Mouse (Mus musculus) intestine, embryonic 16.5 days (tissue): ENCODE data around the gene Vmn2r84. TPM values are rescaled to one million over a fixed set of nuclear protein-coding genes. Genes with fewer than 3 reads are reported as not detected.
A peak's percentile ranks its signal among the peaks of the same experiment; 100 is the strongest.
"Not testable (repeated sequence)": the region's sequence is repeated elsewhere in the genome, so short reads cannot be mapped to it uniquely, and the experiment has no call there.

Experiments
- ATAC-seq: fragments of 200-750 bp; cut with Nextera tagmentation; 2 replicates; pipeline ENCODE4 v1.8.0; 2017; ENCODE audit warnings: moderate TSS enrichment, moderate library complexity
- H3K27ac ChIP-seq: fragments of 300-500 bp; sonication (generic); 2 replicates; pipeline ENCODE4 v1.5.1; 2014; ENCODE audit warnings: mild to moderate bottlenecking, low read length
- H3K27me3 ChIP-seq: fragments of 300-500 bp; sonication (generic); replicated peaks from 2 replicates; pipeline ENCODE4 v1.6.1; 2014; ENCODE audit warnings: low read length, control low read depth, mixed read lengths; ENCODE audit not compliant: control insufficient read depth, insufficient read depth
- H3K36me3 ChIP-seq: fragments of 300-500 bp; sonication (generic); 2 replicates; pipeline ENCODE4 v1.6.1; 2014; ENCODE audit warnings: low read length, control low read depth; ENCODE audit not compliant: control insufficient read depth, insufficient read depth
- H3K4me1 ChIP-seq: fragments of 300-500 bp; sonication (generic); 2 replicates; pipeline ENCODE4 v1.6.1; 2014; ENCODE audit warnings: low read length, control low read depth, mixed read lengths; ENCODE audit not compliant: control insufficient read depth, insufficient read depth
- H3K4me2 ChIP-seq: fragments of 300-500 bp; sonication (generic); 2 replicates; pipeline ENCODE4 v1.6.1; 2014; ENCODE audit warnings: low read depth, low read length, control low read depth
- H3K4me3 ChIP-seq: fragments of 300-500 bp; sonication (generic); 2 replicates; pipeline ENCODE4 v1.5.1; 2014; ENCODE audit warnings: mild to moderate bottlenecking, low read length
- H3K9ac ChIP-seq: fragments of 300-500 bp; sonication (generic); 2 replicates; pipeline ENCODE4 v1.6.1; 2014; ENCODE audit warnings: low read depth, low read length
- H3K9me3 ChIP-seq: fragments of 300-500 bp; sonication (generic); 2 replicates; pipeline ENCODE4 v1.6.1; 2016; ENCODE audit warnings: low read length, control low read depth; ENCODE audit not compliant: control insufficient read depth
- WGBS: fragments of 180-500 bp; shearing (Covaris S2); extraction: QIAGEN DNeasy Blood & Tissue Kit; methylation state at CpG from one replicate; pipeline ENCODE4 v1.1.7; 2014; 5-methylcytosine and 5-hydroxymethylcytosine counted together
- polyA plus RNA-seq: library from polyadenylated mRNA; unstranded; fragments of >200 nt; fragmentation: Nextera tagmentation; extraction: Ambion mirVana; gene quantifications from 2 replicates; pipeline ENCODE4 v1.2.1, GENCODE M21; 2015

The Vmn2r84 gene
- 0.01 TPM in 1 of 2 replicates, not detected in the other for polyA plus RNA-seq

DNA sequence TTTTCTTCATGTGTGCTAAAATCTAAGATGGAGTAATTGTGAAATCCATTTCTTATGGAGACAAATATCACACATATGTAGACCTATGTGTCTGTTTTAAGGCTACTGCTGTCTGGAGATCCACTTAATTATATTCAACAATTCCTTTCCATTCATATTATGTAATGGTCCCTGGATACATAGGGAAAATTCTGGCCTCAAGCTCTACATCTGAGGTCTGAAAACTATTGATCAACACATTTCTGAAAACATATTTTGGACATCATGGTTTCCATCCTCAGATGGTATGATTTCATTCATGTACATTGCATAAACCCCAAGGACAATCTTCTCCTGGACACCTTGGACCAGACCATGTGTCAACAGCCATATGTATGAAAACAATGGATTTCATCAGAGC, at the start of gene Vmn2r84:
Vmn2r84 (minus strand) TSS at position 101 of the 400 bp plus-strand sequence.
- H3K4me3 ChIP-seq = no peak within 1 kb of the TSS
- ATAC-seq = no peak
- H3K27me3 ChIP-seq = no peaks in the 10 kb centered on the region
- no peaks in the 10 kb centered on the region for H3K4me1 ChIP-seq
- H3K36me3 ChIP-seq = no peaks in the 10 kb centered on the region
- no peak within 1 kb of the TSS for H3K9ac ChIP-seq
- H3K9me3 ChIP-seq = no peaks in the 10 kb centered on the region
- H3K4me2 ChIP-seq = no peak within 1 kb of the TSS
- H3K27ac ChIP-seq = no peak within 1 kb of the TSS

DNA sequence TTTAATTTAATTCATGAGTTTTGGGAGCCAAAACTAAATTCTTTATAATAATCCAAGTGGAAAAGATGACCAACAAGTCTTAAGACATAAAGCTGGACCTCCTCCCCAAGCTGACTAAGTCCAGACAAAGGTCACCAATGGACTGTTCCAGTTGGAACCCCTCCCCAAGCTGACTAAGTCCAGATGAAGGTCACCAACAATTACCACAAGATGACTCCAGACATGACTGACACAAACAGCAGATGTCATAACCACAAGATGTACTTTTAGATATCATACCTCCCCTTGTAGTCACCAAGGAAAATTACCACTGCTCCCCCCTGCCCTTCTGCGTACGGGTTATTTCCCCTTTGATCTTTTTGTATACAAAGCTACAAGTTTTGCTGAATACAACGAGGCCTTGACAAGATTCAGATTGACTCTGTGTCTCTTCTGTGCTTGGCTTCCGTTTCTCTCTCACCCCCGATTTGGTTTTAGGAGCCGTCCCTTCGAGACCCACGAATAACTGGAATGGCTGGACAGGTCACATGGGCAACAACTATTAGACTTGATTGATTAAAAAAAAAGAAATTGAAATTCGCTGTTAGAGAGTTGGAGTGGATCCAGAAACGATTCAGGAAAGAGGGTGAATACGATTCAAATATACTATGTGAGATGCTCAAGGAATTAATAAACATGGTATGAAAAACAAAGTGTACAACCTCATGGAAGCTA, 40.2 kb upstream of the Vmn2r84 start:
- not testable (repeated sequence) for H3K9ac ChIP-seq, H3K4me1 ChIP-seq, H3K4me2 ChIP-seq, H3K9me3 ChIP-seq, H3K4me3 ChIP-seq, ATAC-seq, H3K27ac ChIP-seq, H3K27me3 ChIP-seq, H3K36me3 ChIP-seq
- 88% methylated on average over 11 of the region's 11 CpGs for WGBS

DNA sequence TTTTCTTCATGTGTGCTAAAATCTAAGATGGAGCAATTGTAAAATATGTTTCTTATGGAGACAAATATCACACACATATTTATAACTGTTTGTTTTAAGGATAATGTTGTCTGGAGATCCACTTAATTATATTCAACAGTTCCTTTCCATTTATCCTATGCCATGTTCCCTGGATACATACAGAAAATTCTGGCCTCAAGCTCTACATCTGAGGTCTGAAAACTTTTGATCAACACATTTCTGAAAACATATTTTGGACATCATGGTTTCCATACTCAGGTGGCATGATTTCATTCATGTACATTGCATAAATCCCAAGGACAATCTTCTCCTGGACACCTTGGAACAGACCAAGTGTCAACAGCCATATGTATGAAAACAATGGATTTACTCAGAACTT, 35.5 kb upstream of the Vmn2r84 start, which contains the start of gene Vmn2r85:
Vmn2r85 (minus strand) TSS at position 101 of the 400 bp plus-strand sequence.
- not testable (repeated sequence) for H3K4me2 ChIP-seq, H3K4me3 ChIP-seq, H3K27me3 ChIP-seq, H3K9ac ChIP-seq, ATAC-seq, H3K27ac ChIP-seq, H3K9me3 ChIP-seq, H3K36me3 ChIP-seq, H3K4me1 ChIP-seq

DNA sequence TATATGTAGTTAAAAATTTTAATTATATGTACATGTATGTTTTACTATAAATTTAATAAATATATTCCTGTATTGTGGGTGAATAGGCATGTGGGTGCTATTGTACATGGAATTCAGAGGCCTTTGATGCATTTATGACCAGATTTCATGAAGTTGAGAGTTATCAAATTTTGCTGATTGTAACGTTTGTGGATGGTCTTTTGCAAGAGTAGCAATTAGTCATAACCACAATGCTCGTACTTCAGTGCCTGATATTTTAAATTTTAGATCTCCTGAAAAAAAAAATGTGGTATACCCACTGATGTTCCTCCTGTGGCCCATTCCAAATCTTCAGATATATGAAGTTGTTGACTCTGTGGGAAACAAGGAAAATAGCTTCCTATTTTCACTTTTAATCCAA, 28.2 kb upstream of the Vmn2r84 start:
- H3K9me3 ChIP-seq, H3K27ac ChIP-seq, H3K4me2 ChIP-seq, H3K9ac ChIP-seq, H3K27me3 ChIP-seq, H3K4me1 ChIP-seq, H3K4me3 ChIP-seq, H3K36me3 ChIP-seq, ATAC-seq: not testable (repeated sequence)
- WGBS = 67% methylated on average over 2 of the region's 2 CpGs

DNA sequence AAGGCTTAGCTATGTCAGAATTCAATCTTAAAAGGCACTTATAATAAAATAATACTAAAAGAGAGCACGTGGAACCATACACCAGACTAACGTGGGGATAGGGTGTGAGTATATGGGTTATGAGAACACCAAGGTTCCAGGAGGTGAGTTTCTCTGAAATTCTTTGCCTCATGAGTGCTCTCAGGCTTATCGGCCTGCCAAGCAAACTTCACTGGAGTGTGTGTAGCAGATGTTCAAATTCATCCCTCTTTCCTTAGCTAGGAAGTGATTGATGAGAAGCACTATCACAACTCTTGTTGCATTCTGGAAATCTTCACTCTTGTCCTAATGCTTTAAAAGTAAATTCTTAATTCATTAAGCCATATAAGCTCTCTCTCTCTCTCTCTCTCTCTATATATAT, 26.3 kb upstream of the Vmn2r84 start:
- Histone ChIP-seq H3K9ac (no peak overlapping the region), H3K4me2 (no peak overlapping the region), H3K27ac (no peak overlapping the region), H3K4me1 (no peaks in the 10 kb centered on the region), H3K9me3 (no peaks in the 10 kb centered on the region), H3K27me3 (no peaks in the 10 kb centered on the region), H3K36me3 (no peaks in the 10 kb centered on the region), H3K4me3 (no peak overlapping the region)
- no peak for ATAC-seq
- WGBS = 80% methylated on average over 3 of the region's 3 CpGs

DNA sequence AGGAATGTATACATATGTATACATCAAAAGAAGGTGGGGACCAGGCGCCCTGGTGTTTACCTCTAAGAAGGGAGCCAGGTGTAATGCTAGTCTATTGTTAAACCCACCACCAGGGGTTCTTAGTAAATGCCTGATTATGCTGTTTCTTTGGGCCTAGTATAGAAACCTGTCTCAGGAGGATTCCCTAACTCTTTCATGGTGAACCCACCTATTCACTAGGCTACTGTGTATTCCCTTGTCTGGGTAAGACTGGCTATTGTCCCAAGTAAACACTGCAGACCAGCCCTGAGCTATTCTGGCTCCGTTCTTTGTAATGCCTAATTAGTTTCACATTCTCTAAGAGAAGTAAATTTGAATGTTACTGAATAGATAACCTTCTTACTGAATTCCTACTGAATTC, 25.8 kb upstream of the Vmn2r84 start:
- not testable (repeated sequence) for H3K4me3 ChIP-seq, H3K4me2 ChIP-seq, H3K36me3 ChIP-seq, H3K9me3 ChIP-seq, H3K4me1 ChIP-seq, H3K9ac ChIP-seq, ATAC-seq, H3K27ac ChIP-seq, H3K27me3 ChIP-seq
- 63% methylated on average over 2 of the region's 2 CpGs for WGBS

DNA sequence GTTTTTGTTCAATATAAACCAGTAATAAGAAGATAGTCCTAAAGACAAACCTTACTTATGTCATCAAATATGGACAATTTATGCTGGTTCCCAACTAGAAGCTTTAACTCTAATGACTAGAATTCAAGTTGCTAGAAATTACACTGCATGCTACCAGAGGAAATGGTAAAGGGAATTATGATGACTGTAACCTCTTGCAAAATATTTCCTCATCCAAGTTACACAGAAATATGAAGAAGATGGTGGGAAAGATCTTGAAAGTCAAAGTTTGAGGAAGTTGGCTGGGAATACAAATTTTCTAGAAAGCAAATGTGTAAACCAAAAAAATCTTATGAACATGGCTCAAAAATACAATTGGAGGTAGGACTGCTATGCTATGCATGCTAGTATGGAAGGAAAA, 22.2 kb upstream of the Vmn2r84 start:
- H3K36me3 ChIP-seq, H3K9me3 ChIP-seq, H3K27ac ChIP-seq, ATAC-seq, H3K4me3 ChIP-seq, H3K27me3 ChIP-seq, H3K4me2 ChIP-seq, H3K9ac ChIP-seq, H3K4me1 ChIP-seq: not testable (repeated sequence)

DNA sequence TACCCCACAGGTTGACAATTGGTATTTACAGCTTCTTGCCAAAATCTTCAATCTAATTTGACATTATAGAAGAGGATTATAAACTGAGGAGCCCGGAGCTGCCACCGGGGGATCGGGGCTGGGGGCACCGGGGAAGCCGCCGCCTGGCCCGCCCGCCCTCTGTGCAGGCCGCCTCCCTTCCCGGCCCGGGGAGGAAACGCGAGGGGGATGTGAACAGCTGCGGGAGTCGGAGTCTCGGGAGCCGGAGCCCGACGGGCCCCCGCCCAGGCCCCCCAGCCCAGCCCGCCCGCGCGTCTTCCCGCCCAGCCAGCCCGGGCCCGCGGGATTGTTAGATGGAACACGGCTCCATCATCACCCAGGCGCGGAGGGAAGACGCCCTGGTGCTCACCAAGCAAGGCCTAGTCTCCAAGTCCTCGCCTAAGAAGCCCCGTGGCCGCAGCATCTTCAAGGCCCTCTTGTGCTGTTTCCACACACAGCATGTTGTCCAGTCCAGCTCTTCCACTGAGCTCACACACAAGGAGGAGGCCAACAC, 18.1 kb upstream of the Vmn2r84 start:
- not testable (repeated sequence) for H3K9me3 ChIP-seq, H3K27me3 ChIP-seq, H3K9ac ChIP-seq, H3K4me3 ChIP-seq, H3K4me2 ChIP-seq, H3K4me1 ChIP-seq, H3K36me3 ChIP-seq, H3K27ac ChIP-seq
- ATAC-seq = peak; percentile 48
- WGBS = 55% methylated on average over 24 of the region's 35 CpGs

DNA sequence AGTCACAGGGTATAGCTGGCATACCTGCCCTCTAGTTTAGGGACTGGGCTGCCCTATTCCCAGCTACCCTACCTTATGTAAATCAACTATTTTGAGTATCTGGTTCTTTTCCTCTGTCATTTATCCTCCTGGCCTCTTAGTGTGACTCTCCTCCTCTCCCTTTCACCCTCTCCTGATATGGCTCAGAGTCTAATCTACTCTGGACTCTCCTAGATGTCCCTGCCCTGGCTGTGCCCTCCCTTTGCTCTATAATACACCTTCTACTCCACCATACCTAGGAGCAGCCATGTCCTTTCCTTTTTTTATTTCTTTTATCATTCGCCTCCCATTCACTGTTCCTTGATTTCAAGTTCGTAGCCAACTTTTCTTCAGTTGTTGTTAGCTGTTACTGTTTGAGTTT, 19.0 kb downstream of the Vmn2r84 start:
- Histone ChIP-seq H3K9ac (no peak overlapping the region), H3K27me3 (no peaks in the 10 kb centered on the region), H3K4me3 (no peak overlapping the region), H3K4me1 (no peaks in the 10 kb centered on the region), H3K4me2 (no peak overlapping the region), H3K9me3 (no peaks in the 10 kb centered on the region), H3K36me3 (no peaks in the 10 kb centered on the region), H3K27ac (no peak overlapping the region)
- no peak for ATAC-seq
- WGBS = 84% methylated on average over 2 of the region's 2 CpGs
